Mouse (Mus musculus) right cerebral cortex, postnatal 36 days (tissue): ENCODE measurements around the gene Tmem169.
A peak's percentile ranks its signal among the peaks of the same experiment; 100 is the strongest.

ENCODE experiments used
- DNase-seq, 2 experiments: peaks; one replicate each; pipeline ENCODE4 v3.0.0; 2022; ENCODE audit warnings: low spot score in 2 of 2, mixed read lengths in 1 of 2

Tmem169 gene

DNA sequence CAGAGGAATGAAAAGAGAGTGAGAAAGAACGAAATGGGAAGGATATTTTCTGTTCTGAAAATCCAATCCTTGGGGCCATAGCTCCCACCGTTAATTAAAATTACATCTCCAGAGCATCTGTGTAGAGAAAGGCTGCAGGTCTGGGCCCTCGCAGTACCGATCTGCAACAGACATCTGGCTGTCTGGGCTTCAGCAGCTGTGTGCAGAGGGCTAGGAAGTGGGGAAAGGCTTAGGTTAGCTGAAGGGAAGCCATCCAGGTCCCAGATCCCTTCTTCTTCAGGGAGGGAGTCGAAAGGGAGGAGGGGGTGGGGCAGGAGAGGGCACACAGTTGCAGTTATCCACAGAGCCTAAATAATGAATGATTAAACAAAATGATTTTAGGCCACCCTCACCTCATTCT lies 370 bp downstream of the Tmem169 start:
- no peak for DNase-seq

GRCm38 (mm10) chr1:72286904-72287303 lies 2.7 kb downstream of the Tmem169 start:
- no peak for DNase-seq

GRCm38 (mm10) chr1:72287893-72288292 lies 3.7 kb downstream of the Tmem169 start:
- no peak for DNase-seq

GRCm38 (mm10) chr1:72288527-72289150 lies 4.5 kb downstream of the Tmem169 start:
- DNase-seq, result no peak

DNA sequence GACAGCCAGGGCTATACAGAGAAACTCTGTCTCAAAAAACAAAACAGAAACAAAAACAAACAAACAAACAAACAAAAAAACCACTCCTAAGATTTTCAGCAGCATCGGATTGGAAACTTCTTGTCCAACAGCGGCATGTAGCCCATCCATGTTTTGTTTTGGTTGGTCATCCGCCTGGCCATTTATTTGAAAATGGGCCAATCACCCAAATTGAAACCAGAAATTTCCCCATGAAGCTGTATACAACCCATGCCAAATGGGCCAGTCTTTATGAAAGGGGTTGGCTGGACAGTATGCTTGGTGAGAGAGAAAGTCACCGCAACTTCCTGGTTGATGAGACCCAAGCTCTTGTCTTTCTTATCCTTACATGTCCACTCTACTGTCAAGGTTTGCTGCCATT lies 6.7 kb downstream of the Tmem169 start:
- no peak for DNase-seq

DNA sequence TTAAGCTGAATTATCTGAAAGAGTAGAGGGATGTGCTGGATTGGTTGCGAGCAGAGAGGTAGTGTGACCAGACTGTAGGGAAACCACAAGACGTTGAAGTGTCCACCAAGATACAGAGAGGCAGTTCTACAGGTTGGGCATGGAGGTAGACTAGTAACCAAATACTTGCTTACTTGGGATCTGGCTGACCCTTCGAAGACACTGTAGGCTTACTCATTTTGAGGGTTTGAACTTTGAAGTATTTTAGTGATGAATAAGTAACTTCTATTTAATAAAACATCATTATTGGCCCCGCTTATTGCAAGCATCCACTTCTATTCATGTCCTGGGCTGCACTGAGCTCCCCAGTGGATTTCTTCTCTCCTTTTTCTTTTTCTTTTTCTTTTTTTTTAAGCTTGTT lies 7.3 kb downstream of the Tmem169 start:
- DNase-seq, result no peak

DNA sequence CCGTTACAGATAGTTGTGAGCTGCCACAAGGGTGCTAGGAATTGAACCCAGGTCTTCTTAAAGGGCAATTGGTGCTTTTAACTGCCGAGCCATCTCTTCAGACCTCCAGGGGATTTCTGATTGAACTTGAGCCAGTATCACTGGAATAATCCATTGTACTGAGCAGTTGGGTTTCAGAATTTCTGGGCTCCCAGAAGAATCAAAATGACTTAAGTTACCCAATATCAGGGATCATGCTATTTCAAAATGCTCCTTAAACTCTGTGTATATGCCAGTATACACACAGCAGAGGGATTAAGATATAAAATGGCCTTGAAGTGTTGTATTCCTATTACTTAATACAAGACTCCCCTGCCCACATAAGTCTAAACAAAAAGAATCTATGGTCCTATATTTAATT lies 7.8 kb downstream of the Tmem169 start:
- DNase-seq, result no peak

DNA sequence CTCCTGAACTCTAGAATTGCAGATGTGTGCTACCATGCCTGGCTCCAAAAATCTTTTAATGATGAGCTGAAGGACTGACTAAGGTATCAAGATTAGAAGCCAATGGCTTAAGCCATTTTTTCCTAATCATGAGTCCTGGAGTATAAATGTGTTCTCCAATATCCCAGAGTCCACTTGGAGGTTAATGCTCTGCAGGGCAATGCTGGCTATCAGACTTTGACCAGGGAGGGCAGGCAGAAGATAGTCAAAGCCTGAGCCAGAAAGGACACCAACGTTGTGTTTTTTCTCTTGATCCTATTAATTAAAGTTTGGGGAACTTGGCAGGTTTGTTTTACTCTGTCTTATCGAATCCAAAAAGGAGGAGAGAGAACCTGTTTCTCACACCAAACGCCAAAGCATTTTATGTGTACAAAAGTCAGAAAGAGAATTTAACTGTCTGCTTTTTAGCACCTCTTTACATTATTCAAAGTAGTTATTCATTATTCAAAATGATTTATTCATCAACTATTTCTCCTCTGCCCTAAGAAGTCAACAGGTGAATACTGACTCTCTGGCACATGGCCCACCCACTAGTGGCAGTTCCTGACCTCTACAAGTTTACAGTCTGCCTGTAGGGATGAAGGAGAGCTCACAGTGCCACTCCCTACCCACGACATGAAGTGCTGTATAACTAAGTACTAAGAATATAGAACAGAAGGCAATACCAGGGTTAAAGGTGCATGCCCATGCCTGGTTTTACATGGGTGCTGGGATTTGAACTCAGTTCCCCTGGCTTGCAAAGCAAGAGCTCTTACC lies 9.9 kb downstream of the Tmem169 start:
- DNase-seq, result no peak

DNA sequence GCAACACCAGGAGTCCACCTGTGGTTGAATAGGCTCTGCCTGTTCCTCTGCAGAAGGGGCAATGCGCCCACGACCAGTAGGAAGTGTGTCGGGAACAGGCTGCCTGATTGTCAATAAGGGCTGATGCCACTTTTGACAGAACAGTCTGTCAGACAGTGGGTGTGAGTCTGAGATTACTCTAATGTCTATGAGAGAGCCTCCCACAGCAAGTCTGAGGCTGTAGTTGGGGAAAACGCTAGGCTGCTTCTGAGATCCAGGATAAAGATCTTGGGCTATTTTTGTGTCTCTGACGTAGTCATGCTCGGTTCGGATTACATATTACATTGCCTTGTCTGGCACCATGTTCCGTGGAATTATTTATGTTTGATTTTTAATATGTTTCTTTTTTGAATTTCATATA lies 11.6 kb downstream of the Tmem169 start:
- no peak for DNase-seq

GRCm38 (mm10) chr1:72301845-72302244 lies 17.7 kb downstream of the Tmem169 start:
- no peak for DNase-seq

GRCm38 (mm10) chr1:72306241-72306640 lies 22.1 kb downstream of the Tmem169 start:
- DNase-seq, result no peak

DNA sequence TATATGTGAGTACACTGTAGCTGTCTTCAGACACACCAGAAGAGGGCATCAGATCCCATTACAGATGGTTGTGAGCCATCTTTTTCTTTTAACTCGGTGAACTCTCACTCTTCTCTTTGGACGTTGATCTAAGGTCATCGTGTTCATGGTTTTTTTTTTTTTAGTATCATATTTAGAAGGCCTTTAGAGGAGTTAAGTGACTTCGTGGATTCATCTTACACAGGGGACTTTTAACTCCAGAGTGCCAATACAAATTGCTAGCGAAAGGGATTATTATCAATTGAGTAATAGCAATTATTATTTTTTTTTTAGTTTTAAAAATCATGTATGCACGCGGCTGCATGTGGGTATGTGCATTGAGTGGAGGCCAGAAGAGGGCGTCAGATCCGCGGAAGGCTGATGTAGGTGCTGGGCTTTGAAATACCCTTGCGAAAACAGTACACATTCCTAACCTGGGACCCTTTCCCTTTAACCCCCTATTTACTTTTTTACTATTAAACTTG lies 22.6 kb downstream of the Tmem169 start:
- DNase-seq, result peak in 1 of 2 experiments; percentile 10

DNA sequence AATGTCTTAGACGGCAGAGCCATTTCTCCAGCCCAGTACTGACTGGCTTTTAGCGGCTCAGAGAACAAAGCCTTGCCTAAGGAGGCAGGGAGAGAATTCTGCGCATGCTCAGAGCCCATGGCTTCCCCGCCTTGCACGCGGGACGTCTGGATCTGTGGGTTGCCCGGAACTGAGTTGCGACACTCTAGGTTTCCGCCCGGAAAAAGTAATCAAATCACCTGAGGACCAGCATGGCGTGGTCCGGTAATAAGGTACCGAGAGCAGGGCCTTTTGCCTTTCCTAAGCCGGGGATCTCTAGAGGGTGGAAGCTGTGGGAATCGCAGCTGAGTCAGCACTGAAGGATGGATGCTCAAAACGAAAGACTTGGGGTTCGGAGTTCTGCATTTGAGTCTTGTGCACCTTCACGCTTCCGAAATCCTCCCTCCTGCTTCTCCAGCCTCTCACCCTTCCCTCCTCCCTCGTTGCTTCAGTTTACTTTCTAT lies 23.2 kb downstream of the Tmem169 start, which contains the start of gene Xrcc5:
TSS of gene Xrcc5 (plus strand) at position 105 of the 482 bp plus-strand sequence.
- peak; percentile 89 to 92 for DNase-seq

DNA sequence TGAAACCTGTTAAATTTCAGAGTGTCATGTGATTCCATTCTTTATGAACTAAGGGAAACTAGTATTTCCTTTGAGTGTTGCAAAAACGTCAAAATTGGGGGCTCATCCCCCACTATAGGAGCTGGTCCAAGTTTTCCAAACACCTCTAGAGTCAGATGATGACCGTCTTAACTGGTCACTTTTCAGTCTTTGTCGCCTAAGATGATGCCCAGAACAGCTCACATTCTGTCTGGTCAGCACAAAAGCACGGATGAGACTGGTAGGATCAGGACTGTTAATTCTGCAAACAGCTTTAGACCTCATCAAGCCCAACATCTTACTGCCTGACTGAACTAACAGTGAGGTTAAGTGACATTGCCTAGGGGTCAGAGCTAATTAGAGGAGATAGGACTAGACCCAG lies 24.8 kb downstream of the Tmem169 start:
- no peak for DNase-seq

- no peak for DNase-seq
Observed at GRCm38 (mm10) chr1:72309744-72310424, 25.7 kb downstream of the Tmem169 start.

GRCm38 (mm10) chr1:72312701-72313398 lies 28.7 kb downstream of the Tmem169 start:
- DNase-seq, result no peak

DNA sequence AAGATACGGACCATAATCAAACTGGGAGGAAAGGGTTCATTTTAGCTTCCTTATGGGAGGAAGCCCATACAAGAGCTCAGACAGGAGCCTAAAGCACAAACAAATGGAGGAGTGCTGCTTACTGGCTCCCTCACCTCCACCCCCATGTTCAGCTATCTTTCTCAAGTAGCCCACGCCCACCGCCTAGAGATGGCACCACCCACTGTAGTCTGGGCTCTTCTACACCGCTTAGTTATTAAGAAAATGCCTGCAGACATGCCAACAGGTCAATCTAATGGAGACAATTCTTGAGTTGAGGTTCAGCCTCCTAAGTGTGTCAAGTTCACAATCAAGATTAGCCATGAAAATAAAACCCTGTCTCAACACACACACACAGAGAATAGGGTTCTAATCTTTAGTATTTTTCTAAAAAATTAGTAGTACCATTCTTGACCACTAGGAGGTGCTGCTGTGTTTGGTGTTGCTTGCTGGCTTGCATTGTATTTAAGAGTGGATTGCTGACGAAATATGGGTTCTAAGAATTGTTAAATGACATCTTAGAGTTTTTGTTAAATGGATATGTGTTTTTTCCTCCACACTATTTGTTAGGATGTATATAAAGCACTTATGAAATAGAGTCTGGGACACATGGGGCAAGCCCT lies 29.4 kb downstream of the Tmem169 start:
- no peak for DNase-seq

- no peak for DNase-seq
Observed at GRCm38 (mm10) chr1:72315447-72315846, 31.3 kb downstream of the Tmem169 start.

DNA sequence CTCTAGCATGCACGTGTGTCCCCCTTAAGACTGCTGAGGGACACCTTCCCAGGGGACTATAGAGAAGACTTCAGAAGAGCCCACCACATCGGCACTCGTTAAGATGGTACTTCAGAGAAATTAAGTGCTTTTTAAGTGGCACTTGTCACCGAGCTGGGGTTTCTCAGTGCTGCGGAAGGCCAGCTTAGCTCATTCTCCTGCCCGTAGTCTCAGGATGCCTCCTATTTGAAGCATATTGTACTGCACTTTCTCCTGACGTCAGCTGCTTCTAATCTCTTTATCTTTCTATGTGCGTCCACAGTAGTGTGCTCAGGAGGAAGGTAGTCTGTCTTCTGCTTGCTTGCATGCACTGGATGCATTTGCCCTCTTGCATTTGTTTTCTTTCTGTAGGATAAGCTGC lies 32.2 kb downstream of the Tmem169 start:
- no peak for DNase-seq

DNA sequence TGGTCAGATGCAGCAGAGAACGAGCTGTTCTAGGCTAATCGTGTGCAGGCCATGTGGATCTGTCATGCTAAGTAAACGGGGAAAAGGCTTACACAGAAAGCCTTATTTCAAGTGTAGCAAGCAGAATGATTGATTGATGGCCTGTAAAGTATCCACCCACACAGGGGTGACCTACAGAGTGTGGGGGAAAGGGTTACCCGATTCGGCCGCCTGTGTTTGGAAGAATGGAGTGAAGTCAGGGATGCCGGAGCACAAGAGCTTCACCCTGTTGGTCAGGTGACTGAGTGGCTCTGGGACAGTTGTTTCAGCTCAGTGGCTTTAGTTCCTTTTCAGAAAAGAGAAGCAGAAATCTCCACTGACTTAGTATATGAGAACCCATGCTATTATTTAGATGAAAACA lies 32.7 kb downstream of the Tmem169 start:
- DNase-seq, result no peak

DNA sequence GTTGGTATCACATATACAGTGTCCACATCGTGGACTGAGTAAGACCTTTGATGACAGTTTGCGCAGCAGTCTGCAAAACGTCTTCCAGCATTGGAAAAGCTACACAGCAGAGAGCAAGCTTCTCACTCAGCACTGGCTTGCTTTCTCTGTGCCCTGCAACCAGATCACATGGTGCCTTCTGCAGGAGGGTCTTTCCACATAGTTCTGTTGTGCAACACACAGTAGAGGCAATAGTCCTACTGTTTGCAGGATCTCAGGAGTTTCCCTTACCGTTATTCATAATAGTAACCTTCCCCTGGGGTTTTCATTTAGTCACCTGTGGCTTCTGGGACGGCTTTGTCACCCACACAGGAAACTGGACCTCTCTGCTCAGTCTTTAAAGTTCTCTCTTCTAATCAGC lies 36.6 kb downstream of the Tmem169 start:
- DNase-seq, result no peak
